In the genomic region with DNA sequence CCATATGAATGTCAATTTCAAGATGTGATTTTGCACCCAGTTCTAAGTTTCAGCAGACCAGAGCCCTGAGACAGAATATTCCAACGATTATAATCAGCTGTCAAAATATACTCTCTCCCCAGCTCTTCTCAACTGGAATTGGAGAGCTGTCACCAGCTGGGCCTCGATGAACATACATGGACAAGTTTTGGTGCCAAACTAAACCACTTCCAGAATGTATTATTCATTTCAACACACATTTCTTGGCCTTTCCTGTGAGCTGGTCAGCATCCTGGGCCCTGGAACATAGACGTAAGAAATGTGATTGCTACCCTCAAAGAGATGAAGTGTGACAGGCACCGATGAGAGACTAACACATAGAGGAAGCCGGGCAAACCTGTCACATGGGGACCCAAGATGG, we compare ENCODE assay signal across 25 mouse cellular contexts. TPM values are rescaled to one million over a fixed set of nuclear protein-coding genes. Genes with fewer than 3 reads are reported as not detected.
DNase-seq lines count a peak whose midpoint lies in the region; ATAC-seq and TF ChIP-seq lines count a peak whose summit lies in the region.
"Had no signal": no experiment of that assay in that cellular context is flagged by ENCODE, and none has a peak within 500 bp of the region (broad histone marks: within the 10 kb centered on the region; RNA-seq: fewer than 3 reads in every experiment).

No protein-coding gene starts in this region.

- H3K4me3 ChIP-seq in embryonic facial prominence, embryonic 14.5 days (ENCODE audit: low read depth, low read length) = no peak overlapping the region
- H3K4me3 ChIP-seq in embryonic facial prominence, embryonic 10.5 days = no peak overlapping the region
- H3K4me3 ChIP-seq: embryonic facial prominence, embryonic 12.5 days; erythroblast, embryonic 14.5 days; forebrain, embryonic 10.5 days; forebrain, embryonic 13.5 days; gastrocnemius, adult 2 months; heart, embryonic 10.5 days; hindbrain, embryonic 12.5 days; hindbrain, embryonic 15.5 days had no signal

- TF ChIP-seq POLR2A in brain, embryonic 14.5 days (IDR thresholded peaks at IDR 0.05; ENCODE audit: borderline replicate concordance, extremely low read depth, insufficient read depth, insufficient read length, poor library complexity, severe bottlenecking) = no peak

- H3K4me1 ChIP-seq in embryonic facial prominence, embryonic 14.5 days (ENCODE audit: control insufficient read depth, insufficient read depth, low read length) = peaks cover 18% of the 10 kb centered on the region
- H3K4me1 ChIP-seq in embryonic facial prominence, embryonic 10.5 days = peaks cover 46% of the 10 kb centered on the region
- H3K4me1 ChIP-seq: hindbrain, embryonic 15.5 days had no signal

- H3K27me3 ChIP-seq in embryonic facial prominence, embryonic 14.5 days (replicated peaks; ENCODE audit: control insufficient read depth, insufficient read depth, low read length) = no peaks in the 10 kb centered on the region
- H3K27me3 ChIP-seq in embryonic facial prominence, embryonic 10.5 days (replicated peaks; ENCODE audit: low read depth, poor library complexity, severe bottlenecking) = no peaks in the 10 kb centered on the region
- H3K27me3 ChIP-seq: CH12.LX; embryonic facial prominence, embryonic 12.5 days; forebrain, embryonic 13.5 days; hindbrain, embryonic 12.5 days; hindbrain, embryonic 15.5 days had no signal

- no peak for ATAC-seq in embryonic facial prominence, embryonic 14.5 days (ENCODE audit: low read depth)
- ATAC-seq: forebrain, embryonic 13.5 days; forebrain, postnatal 0 days had no signal

- H3K9ac ChIP-seq in embryonic facial prominence, embryonic 14.5 days (ENCODE audit: low read depth, low read length) = no peak overlapping the region
- H3K9ac ChIP-seq: embryonic facial prominence, embryonic 12.5 days; forebrain, embryonic 13.5 days; forebrain, postnatal 0 days; hindbrain, embryonic 12.5 days; hindbrain, embryonic 15.5 days had no signal

- no peak overlapping the region for H3K27ac ChIP-seq in embryonic facial prominence, embryonic 14.5 days (replicated peaks; ENCODE audit: low read depth, low read length)
- no peak overlapping the region for H3K27ac ChIP-seq in embryonic facial prominence, embryonic 10.5 days (replicated peaks)
- H3K27ac ChIP-seq: embryonic facial prominence, embryonic 12.5 days; forebrain, embryonic 10.5 days; forebrain, embryonic 13.5 days; gastrocnemius, adult 2 months; heart, embryonic 10.5 days; hindbrain, embryonic 12.5 days; hindbrain, embryonic 15.5 days had no signal

- DNase-seq in embryonic facial prominence, embryonic 14.5 days (ENCODE audit: low spot score) = peak; percentile 27
- DNase-seq in embryonic facial prominence, embryonic 10.5 days (ENCODE audit: low spot score) = no peak
- peak; percentile 81 for DNase-seq in 3T3-L1 (ENCODE audit: low read depth, low spot score)
- DNase-seq in brain, embryonic 14.5 days (ENCODE audit: low read depth) = peak; percentile 11
- no peak for DNase-seq in adrenal gland, adult 8-10 months
- no peak for DNase-seq in adrenal gland, postnatal 10 days
- DNase-seq: adrenal gland, postnatal 14 days; B cell, adult 2 months; cerebellum, adult 11-12 months; cerebellum, adult 8-10 months; cerebellum, postnatal 10 days; cerebellum, postnatal 36 days; forebrain, postnatal 0 days; gastrocnemius, adult 2 months; gastrocnemius, postnatal 25 days; kidney, adult 2 months had no signal

- 62% methylated on average over 5 of the region's 5 CpGs for WGBS in embryonic facial prominence, embryonic 14.5 days
- WGBS in embryonic facial prominence, embryonic 10.5 days = 90% methylated on average over 5 of the region's 5 CpGs

- H3K36me3 ChIP-seq in embryonic facial prominence, embryonic 14.5 days (ENCODE audit: control insufficient read depth, insufficient read depth, low read length) = no peaks in the 10 kb centered on the region
- H3K36me3 ChIP-seq in embryonic facial prominence, embryonic 10.5 days (replicated peaks) = no peaks in the 10 kb centered on the region
- H3K36me3 ChIP-seq: embryonic facial prominence, embryonic 12.5 days; forebrain, embryonic 10.5 days; G1E; heart, embryonic 10.5 days; hindbrain, embryonic 12.5 days; hindbrain, embryonic 15.5 days had no signal

- TF ChIP-seq CTCF in brain, embryonic 14.5 days (IDR thresholded peaks at IDR 0.05; ENCODE audit: borderline replicate concordance, extremely low read depth, insufficient read depth, insufficient read length) = no peak

- H3K4me2 ChIP-seq in embryonic facial prominence, embryonic 14.5 days (ENCODE audit: low read depth, low read length) = no peak overlapping the region
- H3K4me2 ChIP-seq: embryonic facial prominence, embryonic 12.5 days; forebrain, embryonic 13.5 days; hindbrain, embryonic 12.5 days; hindbrain, embryonic 15.5 days had no signal

- H3K9me3 ChIP-seq in embryonic facial prominence, embryonic 14.5 days (ENCODE audit: control insufficient read depth, low read length) = no peaks in the 10 kb centered on the region
- H3K9me3 ChIP-seq in embryonic facial prominence, embryonic 10.5 days = no peaks in the 10 kb centered on the region
- H3K9me3 ChIP-seq: embryonic facial prominence, embryonic 12.5 days; forebrain, embryonic 10.5 days; forebrain, embryonic 13.5 days; heart, embryonic 10.5 days; hindbrain, embryonic 12.5 days; hindbrain, embryonic 15.5 days had no signal

RNA-seq across cellular contexts. Expression of a gene that starts 13.7 kb away (rescaled TPM):
- polyA plus RNA-seq in embryonic facial prominence, embryonic 14.5 days (2014; fragmentation: Nextera tagmentation; extraction: Ambion mirVana) = 6.8 and 8.8 TPM in 2 replicates
- polyA plus RNA-seq in embryonic facial prominence, embryonic 10.5 days (2016; fragmentation: Nextera tagmentation; extraction: Ambion mirVana) = 16.1 and 16.2 TPM in 2 replicates
- 53.7 and 74.6 TPM in 2 replicates for polyA plus RNA-seq in brain, embryonic 14.5 days (2012; rRNA removed)
- 10 to 100 TPM; 16.5 to 69.9 (median 38.8) TPM for total RNA-seq in adrenal gland, adult 8-10 months (2022)
- 10 to 100 TPM; 19.1 to 22.4 TPM for total RNA-seq in adrenal gland, postnatal 10 days (2021)
- total RNA-seq: CH12.LX had no signal

Comparison
In these comparisons a context has a peak if more than half of its experiments do, and no peak if none do; other contexts are left out.
1. DNase-seq: peak in embryonic facial prominence, embryonic 14.5 days (single experiment), 3T3-L1 (single experiment) and brain, embryonic 14.5 days (single experiment); none in embryonic facial prominence, embryonic 10.5 days (single experiment), adrenal gland, adult 8-10 months (single experiment) and adrenal gland, postnatal 10 days (single experiment).